Mouse (Mus musculus): ENCODE data around the gene Nudc.
"Not testable (repeated sequence)": the region's sequence is repeated elsewhere in the genome, so short reads cannot be mapped to it uniquely, and the experiment has no call there.

Gene Nudc

GRCm38 (mm10) chr4:133536652-133537051 is 9.1 kb downstream of the Nudc start:
- no peak for DNase-seq (ENCODE audit: low spot score in 2 of 2)

GRCm38 (mm10) chr4:133536081-133536480 is 9.7 kb downstream of the Nudc start:
- DNase-seq (ENCODE audit: low spot score in 2 of 2) = no peak

GRCm38 (mm10) chr4:133532777-133533176 is 13.0 kb downstream of the Nudc start:
- no peak for DNase-seq (ENCODE audit: low spot score in 2 of 2)

GRCm38 (mm10) chr4:133527788-133528187 is 18.0 kb downstream of the Nudc start:
- DNase-seq (ENCODE audit: low spot score in 2 of 2) = no peak

- no peak for DNase-seq (ENCODE audit: low spot score in 2 of 2)
These were observed 24.3 kb downstream of the Nudc start for GRCm38 (mm10) chr4:133521502-133521901.

- no peak for DNase-seq (ENCODE audit: low spot score in 2 of 2)
These were observed 26.5 kb downstream of the Nudc start for GRCm38 (mm10) chr4:133519369-133519665.

GRCm38 (mm10) chr4:133518601-133519368 is 27.0 kb downstream of the Nudc start, which contains the start of gene Kdf1:
Kdf1 (plus strand) TSS chr4:133518963.
- DNase-seq (ENCODE audit: low spot score in 2 of 2) = no peak

GRCm38 (mm10) chr4:133512972-133513371 is 32.8 kb downstream of the Nudc start:
- DNase-seq (ENCODE audit: low spot score in 2 of 2) = peak; percentile 41 to 74

GRCm38 (mm10) chr4:133512511-133512910 is 33.3 kb downstream of the Nudc start:
- not testable (repeated sequence) for DNase-seq (ENCODE audit: low spot score in 2 of 2)

GRCm38 (mm10) chr4:133511050-133511449 is 34.7 kb downstream of the Nudc start:
- no peak for DNase-seq (ENCODE audit: low spot score in 2 of 2)

- no peak for DNase-seq (ENCODE audit: low spot score in 2 of 2)
These were observed 36.8 kb downstream of the Nudc start for GRCm38 (mm10) chr4:133508990-133509389.

- DNase-seq (ENCODE audit: low spot score in 2 of 2) = no peak
These were observed 39.2 kb downstream of the Nudc start for GRCm38 (mm10) chr4:133506573-133506972.

- DNase-seq (ENCODE audit: low spot score in 2 of 2) = no peak
These were observed 40.9 kb downstream of the Nudc start for GRCm38 (mm10) chr4:133504755-133505485.

GRCm38 (mm10) chr4:133504300-133504699 is 41.5 kb downstream of the Nudc start:
- no peak for DNase-seq (ENCODE audit: low spot score in 2 of 2)

- no peak for DNase-seq (ENCODE audit: low spot score in 2 of 2)
These were observed 44.3 kb downstream of the Nudc start for GRCm38 (mm10) chr4:133501514-133501913.

GRCm38 (mm10) chr4:133498160-133498724 is 47.6 kb downstream of the Nudc start, which contains the start of gene Trnp1:
Trnp1 (minus strand) TSS chr4:133498550.
- DNase-seq (ENCODE audit: low spot score in 2 of 2) = peak in 1 of 2 experiments; percentile 51

- no peak for DNase-seq (ENCODE audit: low spot score in 2 of 2)
These were observed 48.2 kb downstream of the Nudc start for GRCm38 (mm10) chr4:133497461-133498159.

- no peak for DNase-seq (ENCODE audit: low spot score in 2 of 2)
These were observed 48.9 kb downstream of the Nudc start for GRCm38 (mm10) chr4:133496738-133497445.

- peak in 1 of 2 experiments; percentile 37 for DNase-seq (ENCODE audit: low spot score in 2 of 2)
These were observed 50.1 kb downstream of the Nudc start for GRCm38 (mm10) chr4:133495711-133496110.

- no peak for DNase-seq (ENCODE audit: low spot score in 2 of 2)
These were observed 50.9 kb downstream of the Nudc start for GRCm38 (mm10) chr4:133494867-133495266.

GRCm38 (mm10) chr4:133494432-133494831 is 51.4 kb downstream of the Nudc start:
- DNase-seq (ENCODE audit: low spot score in 2 of 2) = peak; percentile 83 to 92
